Mouse (Mus musculus): ENCODE measurements around the gene Ctsl. TPM values are rescaled to one million over a fixed set of nuclear protein-coding genes. Genes with fewer than 3 reads are reported as not detected.

Gene Ctsl
- 644 TPM for polyA plus RNA-seq (2014; fragmentation: Illumina TruSeq; extraction: RNeasy Lipid Tissue Mini Kit (QIAGEN cat#74804))

GRCm38 (mm10) chr13:64370173-64370940 is at the start of gene Ctsl:
TSS of gene Ctsl (minus strand) at chr13:64370890.

GRCm38 (mm10) chr13:64312024-64312915 is 58.4 kb downstream of the Ctsl start, which contains the start of gene Aaed1:
TSS of gene Aaed1 (minus strand) at chr13:64312710.

Other genes with a start within 250 kb of the Ctsl start
- gene Slc35d2, start 241.5 kb downstream of the Ctsl start, polyA plus RNA-seq (2014; fragmentation: Illumina TruSeq; extraction: RNeasy Lipid Tissue Mini Kit (QIAGEN cat#74804)) = 10.6 TPM
- gene Zfp367, start 217.7 kb downstream of the Ctsl start, polyA plus RNA-seq (2014; fragmentation: Illumina TruSeq; extraction: RNeasy Lipid Tissue Mini Kit (QIAGEN cat#74804)) = 56.6 TPM
- 12.2 TPM for gene Habp4, start 209.1 kb downstream of the Ctsl start, polyA plus RNA-seq (2014; fragmentation: Illumina TruSeq; extraction: RNeasy Lipid Tissue Mini Kit (QIAGEN cat#74804))
- gene Cdc14b, start 95.6 kb downstream of the Ctsl start, polyA plus RNA-seq (2014; fragmentation: Illumina TruSeq; extraction: RNeasy Lipid Tissue Mini Kit (QIAGEN cat#74804)) = 16.5 TPM
- gene Aaed1, start 58.2 kb downstream of the Ctsl start, polyA plus RNA-seq (2014; fragmentation: Illumina TruSeq; extraction: RNeasy Lipid Tissue Mini Kit (QIAGEN cat#74804)) = 118 TPM
- gene Cdk20, start 61.4 kb upstream of the Ctsl start, polyA plus RNA-seq (2014; fragmentation: Illumina TruSeq; extraction: RNeasy Lipid Tissue Mini Kit (QIAGEN cat#74804)) = 2.0 TPM
- not detected for gene Fam240b, start 126.9 kb upstream of the Ctsl start, polyA plus RNA-seq (2014; fragmentation: Illumina TruSeq; extraction: RNeasy Lipid Tissue Mini Kit (QIAGEN cat#74804))

All from ovary, adult 10 weeks (tissue).